Mouse (Mus musculus) gastrocnemius, postnatal 25 days (tissue): ENCODE data around the gene Tead3. TPM values are rescaled to one million over a fixed set of nuclear protein-coding genes. Genes with fewer than 3 reads are reported as not detected.

Experiments used
- DNase-seq: peaks from one replicate; pipeline ENCODE4 v3.0.0; 2022
- total RNA-seq, 2 experiments: library from RNA; stranded (reverse); gene quantifications; 1 replicate in 1 of 2; 2 replicates in 1 of 2; pipeline ENCODE4 v1.2.3; 2021

The Tead3 gene
- total RNA-seq, 2 experiments from 2014 or later, result 6.9 to 8.8 TPM

GRCm38 (mm10) chr17:28308297-28309195 lies 42.1 kb downstream of the Tead3 start:
- DNase-seq, result peak; percentile 61

GRCm38 (mm10) chr17:28305172-28305571 lies 45.4 kb downstream of the Tead3 start:
- DNase-seq, result no peak

GRCm38 (mm10) chr17:28300850-28301249 lies 49.8 kb downstream of the Tead3 start:
- DNase-seq, result no peak

- no peak for DNase-seq
Measured at GRCm38 (mm10) chr17:28300323-28300722, 50.3 kb downstream of the Tead3 start.

GRCm38 (mm10) chr17:28299669-28300320 lies 50.8 kb downstream of the Tead3 start:
- no peak for DNase-seq

GRCm38 (mm10) chr17:28298888-28299287 lies 51.7 kb downstream of the Tead3 start:
- no peak for DNase-seq

GRCm38 (mm10) chr17:28294449-28295333 lies 55.9 kb downstream of the Tead3 start:
- DNase-seq, result no peak

- DNase-seq, result peak; percentile 69
Measured at GRCm38 (mm10) chr17:28293716-28294115, 56.9 kb downstream of the Tead3 start.

- DNase-seq, result no peak
Measured at GRCm38 (mm10) chr17:28291346-28291745, 59.3 kb downstream of the Tead3 start.

GRCm38 (mm10) chr17:28290671-28291070 lies 59.9 kb downstream of the Tead3 start:
- DNase-seq, result no peak

GRCm38 (mm10) chr17:28290262-28290661 lies 60.4 kb downstream of the Tead3 start:
- DNase-seq, result peak; percentile 37

- no peak for DNase-seq
Measured at GRCm38 (mm10) chr17:28287980-28288379, 62.6 kb downstream of the Tead3 start.

GRCm38 (mm10) chr17:28287578-28287977 lies 63.0 kb downstream of the Tead3 start:
- no peak for DNase-seq

GRCm38 (mm10) chr17:28286964-28287363 lies 63.7 kb downstream of the Tead3 start:
- no peak for DNase-seq

- DNase-seq, result no peak
Measured at GRCm38 (mm10) chr17:28286133-28286532, 64.5 kb downstream of the Tead3 start.

GRCm38 (mm10) chr17:28283199-28283598 lies 67.4 kb downstream of the Tead3 start:
- no peak for DNase-seq

- no peak for DNase-seq
Measured at GRCm38 (mm10) chr17:28281866-28282441, 68.7 kb downstream of the Tead3 start.

Other genes with a start within 250 kb of the Tead3 start
- under 1 TPM; 0.18 to 0.32 TPM for gene Scube3, start 208.7 kb downstream of the Tead3 start, total RNA-seq
- gene Zfp523, start 173.7 kb downstream of the Tead3 start, total RNA-seq, result 10 to 100 TPM; 11.4 to 11.6 TPM
- gene Def6, start 143.0 kb downstream of the Tead3 start, total RNA-seq, result 1 to 10 TPM in 1 of 2 experiments, under 1 TPM in 1; 0.97 to 1.9 TPM
- gene Ppard, start 118.1 kb downstream of the Tead3 start, total RNA-seq, result 10 to 100 TPM; 29.1 to 30.2 TPM
- gene Fance, start 37.3 kb downstream of the Tead3 start, total RNA-seq, result 10 to 100 TPM in 1 of 2 experiments, 1 to 10 TPM in 1; 9.2 to 11.6 TPM
- 100 to 1,000 TPM; 364 to 390 TPM for gene Rpl10a, start 22.3 kb downstream of the Tead3 start, total RNA-seq
- gene Tulp1, start 14.4 kb upstream of the Tead3 start, total RNA-seq, result not detected
- gene Fkbp5, start 166.7 kb upstream of the Tead3 start, total RNA-seq, result 10 to 100 TPM; 61.0 to 63.6 TPM
- gene Armc12, start 180.0 kb upstream of the Tead3 start, total RNA-seq, result not detected
- gene Clpsl2, start 198.6 kb upstream of the Tead3 start, total RNA-seq, result not detected
- gene Clps, start 209.9 kb upstream of the Tead3 start, total RNA-seq, result not detected
- gene Lhfpl5, start 224.8 kb upstream of the Tead3 start, total RNA-seq, result not detected